Mouse (Mus musculus): Measurements from ENCODE around the gene Ly6g6f. TPM values are rescaled to one million over a fixed set of nuclear protein-coding genes. Genes with fewer than 3 reads are reported as not detected.

Ly6g6f gene
- total and polyA plus RNA-seq, 3 experiments: 0.54 to 0.67 TPM; not detected in 1

- dilution Hi-C loops (cut with MboI; ENCODE audit: extremely low pct_ligation_motif_present, extremely low pct_unique_long_range_greater_than_20kb, low sequenced_read_pairs): no loop called here
- H3K4me1 ChIP-seq (ENCODE audit: control insufficient read depth in 1 of 2, insufficient read depth in 2 of 2): 0 out of 4 replicates have a peak, but pooled peaks cover 0 to 2% of the 10 kb centered on the region in 2 experiments
- H3K4me3 ChIP-seq (replicated peaks in 1 of 3; ENCODE audit: low read depth in 2 of 3, low read length in 2 of 3, poor library complexity in 1 of 3): no peak overlapping the region
- peaks cover 15 to 48% of the 10 kb centered on the region in 2 experiments for H3K36me3 ChIP-seq (replicated peaks in 1 of 2; ENCODE audit: control insufficient read depth in 1 of 2, insufficient read depth in 1 of 2, low read length in 1 of 2)
- H3K9me3 ChIP-seq (replicated peaks; ENCODE audit: low read length): no peaks in the 10 kb centered on the region
- no peak overlapping the region for H3K27ac ChIP-seq (ENCODE audit: insufficient read depth, low read depth)
- in situ Hi-C loops (cut with MboI; ENCODE audit: low pct_ligation_motif_present, low pct_unique_long_range_greater_than_20kb, low sequenced_read_pairs): no loop called here
- no peak overlapping the region for H3K9ac ChIP-seq (ENCODE audit: insufficient read depth, low read depth)
- no peaks in the 10 kb centered on the region for H3K79me2 ChIP-seq (replicated peaks; ENCODE audit: control insufficient read depth, extremely low read depth, insufficient read depth, poor library complexity, severe bottlenecking)
- TF ChIP-seq GABPA (IDR thresholded peaks at IDR 0.05; ENCODE audit: insufficient replicate concordance, low read depth, low read length) (no peak), BHLHE40 (IDR thresholded peaks at IDR 0.05; ENCODE audit: low read depth, low read length) (no peak), ZKSCAN1 (IDR thresholded peaks at IDR 0.05; ENCODE audit: borderline replicate concordance, low read depth, low read length) (no peak), CHD1 (IDR thresholded peaks at IDR 0.05; ENCODE audit: low read depth, low read length) (no peak), HCFC1 (IDR thresholded peaks at IDR 0.05; ENCODE audit: low read depth, low read length) (no peak), EP300 (IDR thresholded peaks at IDR 0.05; ENCODE audit: low read length) (no peak), MXI1 (IDR thresholded peaks at IDR 0.05; ENCODE audit: low read depth, low read length) (no peak), ZNF384 (IDR thresholded peaks at IDR 0.05; ENCODE audit: low read depth, low read length) (no peak), TCF12 (IDR thresholded peaks at IDR 0.05; ENCODE audit: low read depth, low read length) (no peak), PAX5 (IDR thresholded peaks at IDR 0.05; ENCODE audit: low read length) (no peak), USF2 (conservative IDR thresholded peaks at IDR 0.05; ENCODE audit: low read depth, low read length) (no peak), ZC3H11A (IDR thresholded peaks at IDR 0.05; ENCODE audit: low read depth, low read length) (no peak), NRF1 (IDR thresholded peaks at IDR 0.05; ENCODE audit: low read depth, low read length) (no peak), IRF4 (IDR thresholded peaks at IDR 0.05; ENCODE audit: low read depth, low read length) (no peak), MEF2A (IDR thresholded peaks at IDR 0.05; ENCODE audit: borderline replicate concordance, low read depth, low read length) (no peak), JUND (conservative IDR thresholded peaks at IDR 0.05; ENCODE audit: low read depth, low read length) (no peak), ETS1 (conservative IDR thresholded peaks at IDR 0.05; ENCODE audit: low read depth, low read length) (no peak), MYC (IDR thresholded peaks at IDR 0.05; ENCODE audit: low read depth, low read length) (no peak), POLR2A (IDR thresholded peaks at IDR 0.05; ENCODE audit: low read depth, low read length) (no peak)
- DNase-seq (ENCODE audit: extremely low read depth): no peak
- H3K4me2 ChIP-seq (ENCODE audit: insufficient read depth, low read depth, poor library complexity, severe bottlenecking): no peak overlapping the region
- no peaks in the 10 kb centered on the region for H3K27me3 ChIP-seq (replicated peaks)
Observed at GRCm38 (mm10) chr17:35064378-35064877, 21.0 kb downstream of the Ly6g6f start.

- Histone ChIP-seq H3K4me1 (ENCODE audit: control insufficient read depth in 1 of 2, insufficient read depth in 2 of 2) (peaks cover under 1 to 2% of the 10 kb centered on the region in 2 experiments; a peak in 2 of 4 replicates), H3K36me3 (replicated peaks in 1 of 2; ENCODE audit: control insufficient read depth in 1 of 2, insufficient read depth in 1 of 2, low read length in 1 of 2) (peaks cover 25 to 58% of the 10 kb centered on the region in 2 experiments), H3K9me3 (replicated peaks; ENCODE audit: low read length) (no peaks in the 10 kb centered on the region), H3K27me3 (replicated peaks) (no peaks in the 10 kb centered on the region), H3K4me2 (ENCODE audit: insufficient read depth, low read depth, poor library complexity, severe bottlenecking) (no peak overlapping the region), H3K4me3 (replicated peaks in 1 of 3; ENCODE audit: low read depth in 2 of 3, low read length in 2 of 3, poor library complexity in 1 of 3) (no peak overlapping the region), H3K27ac (ENCODE audit: insufficient read depth, low read depth) (no peak overlapping the region), H3K9ac (ENCODE audit: insufficient read depth, low read depth) (no peak overlapping the region), H3K79me2 (replicated peaks; ENCODE audit: control insufficient read depth, extremely low read depth, insufficient read depth, poor library complexity, severe bottlenecking) (no peaks in the 10 kb centered on the region)
- TF ChIP-seq POLR2AphosphoS2 (IDR thresholded peaks at IDR 0.05; ENCODE audit: low read depth, low read length) (no peak), GABPA (IDR thresholded peaks at IDR 0.05; ENCODE audit: insufficient replicate concordance, low read depth, low read length) (no peak), ELF1 (IDR thresholded peaks at IDR 0.05; ENCODE audit: low read depth, low read length) (no peak), CHD2 (IDR thresholded peaks at IDR 0.05; ENCODE audit: low read length) (no peak), MAFK (IDR thresholded peaks at IDR 0.05; ENCODE audit: insufficient replicate concordance, low read length) (no peak), KAT2A (IDR thresholded peaks at IDR 0.05; ENCODE audit: insufficient replicate concordance, low read length) (no peak), UBTF (IDR thresholded peaks at IDR 0.05; ENCODE audit: low read depth, low read length) (no peak), SMC3 (IDR thresholded peaks at IDR 0.05; ENCODE audit: low read depth, low read length) (no peak), EP300 (IDR thresholded peaks at IDR 0.05; ENCODE audit: low read length) (no peak), ZNF384 (IDR thresholded peaks at IDR 0.05; ENCODE audit: low read depth, low read length) (no peak), MAX (IDR thresholded peaks at IDR 0.05; ENCODE audit: low read length) (no peak), USF1 (IDR thresholded peaks at IDR 0.05; ENCODE audit: low read depth, low read length) (no peak), MXI1 (IDR thresholded peaks at IDR 0.05; ENCODE audit: low read depth, low read length) (no peak), PAX5 (IDR thresholded peaks at IDR 0.05; ENCODE audit: low read length) (no peak), E2F4 (IDR thresholded peaks at IDR 0.05; ENCODE audit: insufficient replicate concordance, low read depth, low read length) (no peak), JUND (conservative IDR thresholded peaks at IDR 0.05; ENCODE audit: low read depth, low read length) (no peak)
- in situ Hi-C loops (cut with MboI; ENCODE audit: low pct_ligation_motif_present, low pct_unique_long_range_greater_than_20kb, low sequenced_read_pairs) (no loop called here), dilution Hi-C loops (cut with MboI; ENCODE audit: extremely low pct_ligation_motif_present, extremely low pct_unique_long_range_greater_than_20kb, low sequenced_read_pairs) (no loop called here)
- no peak for DNase-seq (ENCODE audit: extremely low read depth)
Observed at GRCm38 (mm10) chr17:35063466-35063865, 21.9 kb downstream of the Ly6g6f start.
